Mouse (Mus musculus) heart, postnatal 0 days (tissue): Measurements from ENCODE around the gene Olfr713.

Experiments
- CTCF ChIP-seq: IDR thresholded peaks from 2 replicates; pipeline ENCODE4 v1.5.1; 2016; ENCODE audit warnings: antibody characterized with exemption, control low read depth, low read depth
- EP300 ChIP-seq: IDR thresholded peaks from 2 replicates; pipeline ENCODE4 v1.6.1; 2016; ENCODE audit warnings: antibody characterized with exemption, low read depth

GRCm38 (mm10) chr7:107039934-107040563 is 9.1 kb downstream of the Olfr713 start:
- no peak for TF ChIP-seq CTCF
- no peak for TF ChIP-seq EP300
